Mouse (Mus musculus) ES-E14 (cell line): ENCODE data around the gene Lingo3.

Source experiments
- HCFC1 ChIP-seq: IDR thresholded peaks from 2 replicates; pipeline ENCODE4 v1.6.1; 2012; ENCODE audit warnings: low read length, inconsistent platforms, borderline replicate concordance; ENCODE audit not compliant: insufficient read depth
- MAFK ChIP-seq: IDR thresholded peaks from 2 replicates; pipeline ENCODE4 v1.6.1; 2014; ENCODE audit warnings: mild to moderate bottlenecking, low read depth, low read length, inconsistent platforms; ENCODE audit not compliant: insufficient read depth
- ZC3H11A ChIP-seq: IDR thresholded peaks from 2 replicates; pipeline ENCODE4 v1.6.1; 2012; ENCODE audit warnings: low read depth, mild to moderate bottlenecking, inconsistent platforms, low read length, borderline replicate concordance

DNA sequence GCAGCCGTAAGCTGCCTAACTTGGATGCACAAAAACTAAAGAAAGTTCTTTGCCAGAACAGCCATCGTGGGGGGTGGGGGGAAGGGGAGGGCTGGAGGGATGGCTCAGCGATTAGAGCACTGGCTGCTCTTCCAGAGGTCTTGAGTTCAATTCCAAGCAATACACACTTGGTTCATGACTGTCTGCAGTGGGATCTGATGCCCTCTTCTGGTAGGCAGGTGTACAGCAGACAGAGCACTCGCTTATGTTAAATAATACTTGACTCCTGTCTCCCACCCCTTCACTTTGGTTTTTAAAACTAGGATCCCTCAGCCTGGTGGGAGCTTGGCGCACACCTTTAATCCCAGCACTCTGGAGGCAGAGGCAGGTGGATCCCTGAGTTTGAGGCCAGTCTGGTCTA is 32.2 kb upstream of the Lingo3 start:
- TF ChIP-seq HCFC1 (no peak), MAFK (no peak), ZC3H11A (no peak)
